Mouse (Mus musculus): Measurements from ENCODE around the gene 2210011C24Rik. TPM values are rescaled to one million over a fixed set of nuclear protein-coding genes. Genes with fewer than 3 reads are reported as not detected.
"Not testable (repeated sequence)": the region's sequence is repeated elsewhere in the genome, so short reads cannot be mapped to it uniquely, and the experiment has no call there.

The 2210011C24Rik gene
- total and polyA plus RNA-seq, 2 experiments from 2014 or later: 0.48 TPM; not detected in 1

DNA sequence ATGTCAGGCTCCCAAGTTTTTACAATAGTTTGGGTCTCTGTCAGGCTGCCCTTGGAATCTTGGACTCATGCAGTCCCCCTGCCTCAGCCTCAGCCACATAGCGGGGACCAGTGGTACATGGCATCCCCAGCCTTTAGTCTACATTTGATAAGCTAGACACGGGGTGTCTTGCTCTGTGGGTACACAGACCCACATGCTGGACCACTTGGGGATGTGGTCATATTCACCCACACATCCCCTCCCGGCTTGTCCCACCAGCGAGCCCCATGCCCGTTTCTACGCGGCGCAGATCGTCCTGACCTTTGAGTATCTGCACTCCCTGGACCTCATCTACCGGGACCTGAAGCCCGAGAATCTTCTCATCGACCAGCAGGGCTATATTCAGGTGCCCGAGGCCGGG, 21.8 kb downstream of the 2210011C24Rik start:
- TF ChIP-seq CTCF (IDR thresholded peaks at IDR 0.05; ENCODE audit: low read depth) (no peak), EP300 (IDR thresholded peaks at IDR 0.05; ENCODE audit: low read depth) (no peak)
- Histone ChIP-seq H3K9ac (replicated peaks; ENCODE audit: low read depth, low read length) (no peak overlapping the region), H3K27me3 (ENCODE audit: control insufficient read depth, insufficient read depth, low read length) (no peaks in the 10 kb centered on the region), H3K9me3 (replicated peaks; ENCODE audit: control insufficient read depth, low read length) (no peaks in the 10 kb centered on the region), H3K4me3 (ENCODE audit: low read depth, low read length) (no peak overlapping the region), H3K27ac (ENCODE audit: low read depth) (no peak overlapping the region), H3K4me1 (ENCODE audit: control insufficient read depth, insufficient read depth) (no peaks in the 10 kb centered on the region), H3K4me2 (ENCODE audit: low read depth, low read length) (no peak overlapping the region), H3K36me3 (replicated peaks; ENCODE audit: control insufficient read depth, insufficient read depth, low read length) (peaks cover 86% of the 10 kb centered on the region)
- no peak for DNase-seq (ENCODE audit: low spot score)
- ATAC-seq (ENCODE audit: insufficient read depth, low read depth): peak; percentile 22; the same call in 1 of the 2 replicates
- 92% methylated on average over 14 of the region's 14 CpGs for WGBS

DNA sequence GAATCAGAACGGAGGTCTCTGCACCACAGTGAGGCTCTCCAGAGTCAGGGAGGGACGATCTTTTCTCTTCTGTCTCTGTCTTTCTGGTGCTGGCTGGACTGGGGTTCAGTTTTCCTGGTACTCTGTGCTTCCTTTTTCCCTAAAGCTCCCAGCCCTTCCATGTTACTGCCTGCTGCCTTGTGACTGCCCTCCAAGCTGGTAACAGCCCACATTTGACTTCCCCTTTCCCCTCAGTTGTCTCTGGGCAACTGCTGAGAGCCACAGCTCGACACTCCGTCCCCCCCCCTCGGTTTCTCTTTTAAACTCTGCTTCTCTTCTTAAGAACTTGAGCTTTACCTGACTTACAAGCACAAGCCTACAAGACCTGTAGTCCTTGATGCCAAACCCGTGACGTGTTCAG, 22.7 kb downstream of the 2210011C24Rik start:
- DNase-seq (ENCODE audit: low spot score): no peak

DNA sequence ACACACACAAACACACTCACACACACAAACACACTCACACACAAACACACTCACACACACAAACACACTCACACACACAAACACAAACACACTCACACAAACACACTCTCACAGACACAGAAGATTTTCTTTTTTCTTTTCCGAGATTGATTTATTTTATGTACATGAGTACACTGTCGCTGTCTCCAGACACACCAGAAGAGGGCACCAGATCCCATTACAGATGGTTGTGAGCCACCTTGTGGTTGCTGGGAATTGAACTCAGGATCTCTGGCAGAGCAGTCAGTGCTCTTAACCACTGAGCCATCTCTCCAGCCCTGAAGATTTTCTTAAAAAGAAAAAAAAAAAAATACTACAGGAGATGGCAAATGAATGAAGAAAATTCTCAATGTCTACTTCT, 28.7 kb downstream of the 2210011C24Rik start:
- WGBS: 96% methylated on average over 2 of the region's 2 CpGs
- H3K36me3 ChIP-seq (replicated peaks; ENCODE audit: control insufficient read depth, insufficient read depth, low read length): peaks cover 71% of the 10 kb centered on the region

More for the DNA sequence above, 22.7 kb downstream of the 2210011C24Rik start:
- no peak for ATAC-seq (ENCODE audit: insufficient read depth, low read depth)
- no peaks in the 10 kb centered on the region for H3K27me3 ChIP-seq (ENCODE audit: control insufficient read depth, insufficient read depth, low read length)
- no peak overlapping the region for H3K9ac ChIP-seq (replicated peaks; ENCODE audit: low read depth, low read length)
- H3K4me3 ChIP-seq (ENCODE audit: low read depth, low read length): no peak overlapping the region
- H3K4me2 ChIP-seq (ENCODE audit: low read depth, low read length): no peak overlapping the region
- WGBS: 88% methylated on average over 7 of the region's 7 CpGs
- H3K9me3 ChIP-seq (replicated peaks; ENCODE audit: control insufficient read depth, low read length): no peaks in the 10 kb centered on the region
- H3K4me1 ChIP-seq (ENCODE audit: control insufficient read depth, insufficient read depth): no peaks in the 10 kb centered on the region
- H3K27ac ChIP-seq (ENCODE audit: low read depth): no peak overlapping the region
- TF ChIP-seq CTCF (IDR thresholded peaks at IDR 0.05; ENCODE audit: low read depth) (no peak), EP300 (IDR thresholded peaks at IDR 0.05; ENCODE audit: low read depth) (no peak)
- H3K36me3 ChIP-seq (replicated peaks; ENCODE audit: control insufficient read depth, insufficient read depth, low read length): peaks cover 87% of the 10 kb centered on the region

DNA sequence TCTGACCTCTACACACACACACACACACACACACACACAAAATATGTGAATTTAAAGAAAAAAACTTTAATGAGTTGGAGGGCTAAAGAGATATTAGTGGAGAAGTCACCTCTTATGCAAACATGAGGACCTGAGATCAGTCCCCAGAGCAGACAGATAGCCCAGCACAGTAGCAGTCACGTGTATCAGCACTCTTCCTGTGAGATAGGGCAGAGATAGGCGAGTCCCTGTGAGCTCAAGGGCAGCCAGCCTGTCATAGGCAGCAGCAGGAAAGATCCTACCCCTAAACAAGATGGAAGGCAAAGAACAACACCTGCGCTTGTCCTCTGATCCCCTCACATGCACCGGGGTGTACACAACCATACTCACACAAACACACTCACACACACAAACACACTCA, 29.5 kb downstream of the 2210011C24Rik start:
- peak overlapping the region; percentile 41 for H3K27ac ChIP-seq (ENCODE audit: low read depth)
- peaks cover 63% of the 10 kb centered on the region for H3K36me3 ChIP-seq (replicated peaks; ENCODE audit: control insufficient read depth, insufficient read depth, low read length)
- H3K9me3 ChIP-seq (replicated peaks; ENCODE audit: control insufficient read depth, low read length): no peaks in the 10 kb centered on the region
- ATAC-seq (ENCODE audit: insufficient read depth, low read depth): no peak
- H3K4me3 ChIP-seq (ENCODE audit: low read depth, low read length): no peak overlapping the region
- 70% methylated on average over 4 of the region's 4 CpGs for whole genome bisulfite sequencing
- no peaks in the 10 kb centered on the region for H3K27me3 ChIP-seq (ENCODE audit: control insufficient read depth, insufficient read depth, low read length)
- H3K4me1 ChIP-seq (ENCODE audit: control insufficient read depth, insufficient read depth): peaks cover 32% of the 10 kb centered on the region
- TF ChIP-seq EP300 (IDR thresholded peaks at IDR 0.05; ENCODE audit: low read depth) (no peak), CTCF (IDR thresholded peaks at IDR 0.05; ENCODE audit: low read depth) (no peak)
- no peak for DNase-seq (ENCODE audit: low spot score)
- no peak overlapping the region for H3K4me2 ChIP-seq (ENCODE audit: low read depth, low read length)
- H3K9ac ChIP-seq (replicated peaks; ENCODE audit: low read depth, low read length): no peak overlapping the region

More for the DNA sequence above, 28.7 kb downstream of the 2210011C24Rik start:
- H3K4me1 ChIP-seq (ENCODE audit: control insufficient read depth, insufficient read depth): peaks cover 24% of the 10 kb centered on the region
- H3K27me3 ChIP-seq (ENCODE audit: control insufficient read depth, insufficient read depth, low read length); H3K9me3 ChIP-seq (replicated peaks; ENCODE audit: control insufficient read depth, low read length); H3K9ac ChIP-seq (replicated peaks; ENCODE audit: low read depth, low read length); H3K4me3 ChIP-seq (ENCODE audit: low read depth, low read length); H3K4me2 ChIP-seq (ENCODE audit: low read depth, low read length); H3K27ac ChIP-seq (ENCODE audit: low read depth); ATAC-seq (ENCODE audit: insufficient read depth, low read depth); DNase-seq (ENCODE audit: low spot score): not testable (repeated sequence)
- peak; percentile 8; the same call in 1 of the 2 replicates for TF ChIP-seq CTCF (IDR thresholded peaks at IDR 0.05; ENCODE audit: low read depth)

DNA sequence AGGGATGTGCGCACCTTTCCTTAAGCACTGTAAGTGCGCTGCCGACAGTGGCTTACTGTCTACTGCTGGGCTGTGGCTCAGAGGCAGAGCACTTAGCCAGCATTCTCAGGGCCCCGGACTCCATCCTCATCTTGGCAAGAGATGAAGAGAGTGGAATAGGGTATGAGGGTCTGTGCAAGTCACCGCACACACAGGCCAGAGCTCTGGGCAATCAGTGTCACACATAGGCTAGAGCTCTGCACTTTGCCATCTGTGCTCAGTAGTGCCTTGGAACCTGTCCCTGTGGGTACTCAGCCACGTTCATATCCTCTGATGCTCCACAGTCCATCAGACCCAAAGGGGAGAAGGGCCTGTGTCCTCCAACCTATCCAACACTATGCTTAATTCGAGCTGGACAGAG, 30.4 kb downstream of the 2210011C24Rik start:
- DNase-seq (ENCODE audit: low spot score): no peak
- ATAC-seq (ENCODE audit: insufficient read depth, low read depth): no peak
- Histone ChIP-seq H3K27me3 (ENCODE audit: control insufficient read depth, insufficient read depth, low read length) (no peaks in the 10 kb centered on the region), H3K36me3 (replicated peaks; ENCODE audit: control insufficient read depth, insufficient read depth, low read length) (peaks cover 55% of the 10 kb centered on the region), H3K9me3 (replicated peaks; ENCODE audit: control insufficient read depth, low read length) (no peaks in the 10 kb centered on the region), H3K4me3 (ENCODE audit: low read depth, low read length) (no peak overlapping the region), H3K4me1 (ENCODE audit: control insufficient read depth, insufficient read depth) (peaks cover 41% of the 10 kb centered on the region), H3K27ac (ENCODE audit: low read depth) (peak overlapping the region; percentile 97), H3K4me2 (ENCODE audit: low read depth, low read length) (no peak overlapping the region), H3K9ac (replicated peaks; ENCODE audit: low read depth, low read length) (no peak overlapping the region)
- TF ChIP-seq EP300 (IDR thresholded peaks at IDR 0.05; ENCODE audit: low read depth) (no peak), CTCF (IDR thresholded peaks at IDR 0.05; ENCODE audit: low read depth) (no peak; the same call in 1 of the 2 replicates)
- 85% methylated on average over 7 of the region's 7 CpGs for WGBS

DNA sequence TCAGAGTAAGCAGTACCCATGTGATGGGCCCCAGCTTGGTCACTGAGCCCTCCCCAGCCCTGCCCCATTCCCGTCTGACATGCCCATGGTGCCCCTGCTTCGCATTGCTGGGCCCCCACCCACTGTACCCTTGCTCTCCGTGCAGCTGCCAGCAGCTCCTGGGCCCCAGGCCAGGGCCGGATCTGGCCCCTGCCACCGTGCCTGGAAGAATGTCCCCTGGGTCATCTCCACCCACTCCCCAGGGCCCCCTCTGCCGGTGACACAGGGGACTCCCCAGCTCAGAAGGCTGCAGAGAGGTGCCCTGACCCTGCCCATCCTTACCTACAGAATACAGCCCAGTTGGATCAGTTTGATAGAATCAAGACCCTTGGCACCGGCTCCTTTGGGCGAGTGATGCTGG, 31.1 kb downstream of the 2210011C24Rik start:
- ATAC-seq (ENCODE audit: insufficient read depth, low read depth): peak; percentile 84
- Histone ChIP-seq H3K36me3 (replicated peaks; ENCODE audit: control insufficient read depth, insufficient read depth, low read length) (peaks cover 48% of the 10 kb centered on the region), H3K27ac (ENCODE audit: low read depth) (peak overlapping the region; percentile 97), H3K9ac (replicated peaks; ENCODE audit: low read depth, low read length) (no peak overlapping the region), H3K27me3 (ENCODE audit: control insufficient read depth, insufficient read depth, low read length) (no peaks in the 10 kb centered on the region), H3K4me3 (ENCODE audit: low read depth, low read length) (no peak overlapping the region), H3K4me2 (ENCODE audit: low read depth, low read length) (no peak overlapping the region), H3K4me1 (ENCODE audit: control insufficient read depth, insufficient read depth) (peaks cover 44% of the 10 kb centered on the region), H3K9me3 (replicated peaks; ENCODE audit: control insufficient read depth, low read length) (no peaks in the 10 kb centered on the region)
- TF ChIP-seq EP300 (IDR thresholded peaks at IDR 0.05; ENCODE audit: low read depth) (peak; percentile 67; the same call in 1 of the 2 replicates), CTCF (IDR thresholded peaks at IDR 0.05; ENCODE audit: low read depth) (peak; percentile 63)
- DNase-seq (ENCODE audit: low spot score): peak; percentile 73
- WGBS: 43% methylated on average over 8 of the region's 8 CpGs

All from heart, postnatal 0 days (tissue).